Mouse (Mus musculus): ENCODE measurements at regions not wholly inside any gene's neighbourhood (a gene's known extent, or its start where the extent isn't known, plus 50 kb on each side); places are given as distances from the start of the nearest gene placed in this dataset.
"Not testable (repeated sequence)": the region's sequence is repeated elsewhere in the genome, so short reads cannot be mapped to it uniquely, and the experiment has no call there.

DNA sequence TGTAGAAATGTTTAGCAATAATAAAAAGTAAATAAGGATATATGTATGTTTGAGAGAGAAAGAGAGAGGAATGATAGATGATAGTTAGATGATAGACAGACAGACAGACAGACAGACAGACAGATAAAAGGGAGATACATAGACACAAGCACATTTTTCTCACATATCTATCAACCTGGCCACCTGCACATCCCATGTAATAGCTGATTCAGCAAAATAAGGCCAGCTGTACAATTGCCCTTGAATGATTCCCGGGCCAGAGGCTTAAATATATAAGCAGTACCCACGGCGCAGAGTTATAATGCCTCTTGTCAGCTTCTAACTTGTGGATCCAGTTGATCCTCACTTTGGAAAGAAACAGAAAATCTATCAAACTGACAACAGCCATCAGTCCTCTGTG lies 178.5 kb downstream of the Tmem114 start:
- DNase-seq = no peak

DNA sequence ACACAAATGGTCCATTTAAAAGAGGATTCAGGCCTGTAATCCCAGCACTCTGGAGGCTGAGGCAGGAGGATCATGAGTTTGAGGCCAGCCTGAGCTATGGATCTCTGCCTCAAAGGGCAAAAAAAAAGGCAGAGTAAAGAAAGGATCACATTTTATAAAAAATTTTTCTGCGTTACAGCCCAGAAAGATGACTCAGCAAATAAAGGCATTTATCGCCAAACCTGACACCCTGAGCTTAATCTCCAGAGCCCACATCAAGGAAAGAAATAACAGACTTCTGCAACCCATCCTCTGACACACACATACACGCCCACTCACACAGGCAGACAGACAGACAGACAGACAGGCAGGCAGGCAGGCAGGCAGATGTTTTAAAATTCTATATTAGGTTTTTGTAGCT lies 179.3 kb downstream of the Tmem114 start:
- no peak for DNase-seq

DNA sequence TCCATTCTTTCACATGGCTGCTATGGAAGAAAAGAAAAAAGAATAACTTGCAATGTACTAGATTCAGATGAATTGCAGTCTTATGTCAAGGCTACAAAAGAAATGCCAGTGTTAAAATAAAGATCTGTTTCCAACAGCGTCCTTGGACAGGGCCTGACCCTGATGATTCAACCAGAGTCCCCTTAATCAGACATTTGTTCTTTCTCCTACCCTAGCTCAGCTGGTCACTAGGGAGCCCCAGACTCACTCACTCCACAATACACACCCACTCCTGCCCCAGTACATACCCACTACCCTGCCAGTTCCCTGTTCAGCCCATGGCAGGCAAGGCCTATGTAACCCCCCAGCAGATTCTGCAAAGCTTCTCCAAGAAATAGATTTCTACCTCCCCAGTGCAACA lies 190.6 kb downstream of the Tmem114 start:
- DNase-seq = peak; percentile 51 to 52

DNA sequence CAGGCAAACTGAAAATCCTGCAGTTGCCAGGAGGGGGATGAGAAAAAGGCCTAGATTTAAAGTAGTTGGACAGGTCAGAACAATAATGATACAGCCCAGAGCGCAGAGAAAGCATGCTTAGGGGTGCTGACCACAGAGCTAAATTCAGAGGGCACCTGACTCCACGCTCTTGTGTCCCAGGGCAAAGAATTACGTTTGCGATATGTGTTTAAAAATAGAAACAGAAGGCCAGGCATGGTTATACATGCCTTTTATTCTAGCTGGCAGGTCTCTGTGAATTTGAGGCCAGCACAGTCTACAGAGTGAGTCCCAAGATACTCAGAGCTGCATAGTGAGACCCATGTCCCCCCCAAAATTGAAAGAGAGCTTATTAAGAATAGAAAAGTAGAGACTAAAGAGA lies 192.9 kb downstream of the Tmem114 start:
- DNase-seq = no peak

DNA sequence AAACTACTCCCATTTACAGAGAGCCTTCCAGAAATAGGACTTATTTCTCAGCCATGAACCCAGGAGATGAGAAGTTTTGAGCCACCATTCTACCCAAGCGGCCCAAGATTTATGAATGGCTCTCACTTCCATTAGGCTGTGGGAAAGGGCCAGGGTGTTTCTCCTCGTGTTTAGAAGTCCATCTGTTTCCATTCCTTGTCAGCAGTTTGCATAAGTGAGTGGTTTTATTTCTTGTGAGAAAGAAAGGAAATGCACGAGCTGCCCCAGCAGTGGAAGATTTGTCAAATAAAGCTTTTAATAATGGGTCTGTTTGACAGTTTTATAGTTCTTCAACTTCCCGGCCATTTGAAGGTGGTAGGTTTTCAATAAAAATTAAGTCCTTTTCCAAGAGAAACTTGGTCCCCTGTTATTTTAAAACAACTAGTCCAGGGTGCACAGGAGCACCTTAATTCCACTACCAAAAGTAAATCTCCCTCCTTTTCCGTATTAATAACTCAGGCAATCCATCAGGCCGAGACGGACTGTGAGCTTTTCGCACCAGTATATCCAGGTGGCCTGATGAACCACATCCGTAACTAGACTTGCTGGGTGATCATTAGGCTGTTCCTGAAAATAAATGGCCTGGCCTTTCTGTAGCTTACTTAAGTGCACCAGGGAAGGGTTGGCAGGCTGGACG lies 201.2 kb downstream of the Tmem114 start:
- no peak for DNase-seq

DNA sequence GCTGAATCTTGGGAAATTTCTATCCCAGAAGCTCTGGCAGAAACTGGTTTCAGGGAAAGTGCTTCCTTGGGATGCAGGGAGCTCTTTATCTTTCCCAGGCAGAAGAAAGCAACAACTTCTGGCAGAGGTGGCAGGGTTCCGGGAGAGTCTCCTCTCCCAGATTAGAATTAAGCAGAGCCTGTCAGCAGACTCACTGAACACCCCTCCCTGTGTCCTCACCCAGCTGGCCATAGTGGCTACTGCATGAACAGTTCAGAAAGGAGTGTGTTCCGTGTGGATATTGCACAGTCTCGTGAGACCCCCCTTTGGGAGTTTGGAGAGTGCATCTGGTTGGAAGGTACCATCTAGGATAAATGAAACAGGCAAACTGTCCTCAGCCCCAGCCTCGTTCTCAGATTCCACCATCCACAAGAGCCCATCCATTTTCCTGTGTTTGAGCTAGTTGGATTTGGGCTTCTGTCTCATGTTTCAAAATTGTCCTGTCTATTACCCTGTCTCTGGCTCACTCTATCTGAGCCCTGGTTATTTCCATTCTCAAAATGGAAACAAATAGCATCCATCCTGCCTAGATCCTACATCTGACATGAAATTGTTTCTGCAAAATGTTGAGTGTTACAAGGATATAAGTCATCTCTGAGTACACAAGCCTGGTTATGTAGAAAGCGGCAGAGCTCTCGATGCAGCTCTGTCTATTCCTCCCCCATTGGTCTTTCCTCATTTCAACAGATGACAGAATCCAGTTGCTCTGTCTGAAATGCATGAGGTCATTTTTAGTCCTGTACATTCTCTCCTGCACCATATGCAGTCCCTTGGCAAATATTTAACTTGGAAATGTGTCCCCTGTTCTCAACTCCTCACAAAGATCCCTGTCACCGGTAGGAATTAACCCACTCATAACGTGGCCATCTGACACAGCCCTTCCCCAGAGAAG lies 216.4 kb downstream of the Tmem114 start:
- DNase-seq = no peak

DNA sequence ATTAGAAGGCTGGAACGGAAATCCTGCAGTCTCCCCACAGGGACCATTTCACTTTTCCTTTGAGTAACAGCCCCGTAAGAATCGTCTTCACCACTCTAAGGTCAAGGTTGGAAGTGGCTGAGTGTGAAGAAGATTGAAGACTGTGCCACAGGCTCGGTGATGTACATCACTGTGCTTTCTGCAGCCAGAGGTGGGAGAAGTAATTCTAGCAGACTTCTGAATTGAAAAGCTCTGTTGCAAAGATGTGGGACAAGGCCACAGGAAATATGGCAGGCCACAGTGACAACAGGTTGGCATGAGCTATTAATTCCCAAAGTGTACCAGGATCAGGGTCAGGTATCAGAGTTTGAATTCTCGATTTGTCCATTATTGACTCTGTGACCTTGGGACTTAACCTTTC lies 219.9 kb downstream of the Tmem114 start:
- peak; percentile 34 to 35 for DNase-seq

DNA sequence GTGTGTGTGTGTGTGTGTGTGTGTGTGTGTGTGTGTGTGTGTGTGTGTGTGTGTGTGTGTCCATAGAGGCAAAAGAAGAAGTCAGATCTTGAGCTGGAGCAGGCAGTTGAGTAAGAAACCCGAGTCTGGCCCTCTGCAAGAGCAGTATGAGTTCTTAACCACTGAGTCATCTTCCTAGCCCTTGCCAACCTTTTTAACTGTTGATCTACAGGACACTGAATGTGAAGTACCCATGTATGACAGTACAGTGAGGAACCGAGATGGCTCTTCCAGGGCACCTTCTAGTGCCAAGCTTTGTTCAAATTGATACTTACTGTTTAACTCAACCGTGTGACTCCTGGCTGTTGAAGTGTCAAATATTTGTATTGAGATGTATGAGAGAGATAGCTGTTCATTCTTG lies 223.6 kb downstream of the Tmem114 start:
- no peak for DNase-seq

DNA sequence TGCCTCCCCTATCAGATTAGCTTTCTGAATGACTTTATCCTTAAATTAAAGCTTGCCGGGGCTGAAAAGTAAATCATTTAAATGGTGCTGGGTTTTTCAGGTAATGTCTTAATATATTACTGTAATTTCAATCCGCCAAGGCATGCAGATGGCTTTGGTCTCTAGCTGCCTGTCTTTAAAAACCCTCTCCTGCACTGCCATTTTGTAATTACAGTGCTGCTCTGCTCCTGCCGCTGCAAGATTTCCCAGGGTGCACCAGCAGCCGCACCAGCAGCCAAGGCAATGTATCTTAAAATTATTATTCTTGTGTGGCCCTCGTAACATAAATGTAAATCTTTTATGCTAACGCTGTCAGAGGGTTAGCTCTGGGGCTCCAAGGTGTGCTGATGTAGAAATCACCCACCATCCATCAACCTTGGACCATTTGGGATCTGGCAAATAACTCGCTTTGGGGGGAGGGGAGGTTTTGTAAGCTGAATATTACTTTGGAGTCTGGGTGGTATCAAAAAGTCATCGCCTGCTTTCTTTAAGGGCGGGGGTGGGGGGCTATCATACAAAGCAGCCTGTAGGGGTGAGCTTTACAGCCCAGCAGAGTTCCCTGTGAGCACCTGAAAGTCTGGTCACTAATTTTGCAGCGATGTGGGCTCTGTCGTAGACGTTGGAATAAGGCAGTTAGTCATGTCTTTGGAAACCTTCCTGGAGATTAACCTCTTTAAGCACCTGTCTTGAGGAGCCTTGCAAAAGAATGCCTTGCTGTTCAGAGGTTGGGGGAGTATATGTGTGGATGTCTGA lies 226.0 kb downstream of the Tmem114 start:
- DNase-seq = no peak

DNA sequence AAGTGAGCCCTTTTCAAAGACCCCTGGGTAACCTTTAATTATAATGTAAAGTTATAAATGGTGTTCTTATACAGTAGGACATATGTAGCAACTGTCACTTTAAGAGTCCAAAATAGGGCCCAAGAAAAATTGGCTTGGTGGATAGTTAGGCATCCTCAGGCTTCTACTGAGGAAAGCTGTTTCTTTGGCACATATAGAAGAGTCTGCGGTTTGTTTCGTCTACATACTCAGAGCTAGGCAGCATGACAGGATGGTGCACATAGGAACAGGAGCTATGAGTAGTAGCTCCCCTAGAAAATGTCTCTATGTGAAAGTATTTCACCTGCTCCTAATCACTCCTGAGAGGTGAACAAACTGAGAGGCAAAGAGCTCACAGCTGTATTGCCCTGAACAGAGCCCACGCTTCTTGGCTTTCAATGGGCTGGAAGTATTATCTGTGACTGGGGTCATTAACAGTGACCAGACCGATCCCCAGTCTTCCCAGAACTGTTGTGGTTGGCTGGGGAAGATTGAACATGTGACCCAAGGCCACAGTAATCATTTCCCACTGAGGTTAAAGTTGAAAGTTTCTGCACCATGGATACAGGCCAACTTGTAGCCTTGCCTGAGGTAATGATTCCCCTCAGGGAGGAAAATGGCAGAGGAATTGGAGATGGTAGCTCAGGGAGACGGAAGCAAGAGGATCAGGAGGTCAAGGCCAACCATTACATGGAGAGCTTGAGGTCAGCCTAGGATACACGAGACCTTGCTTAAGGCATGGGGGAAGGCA lies 235.3 kb downstream of the Tmem114 start:
- no peak for DNase-seq

DNA sequence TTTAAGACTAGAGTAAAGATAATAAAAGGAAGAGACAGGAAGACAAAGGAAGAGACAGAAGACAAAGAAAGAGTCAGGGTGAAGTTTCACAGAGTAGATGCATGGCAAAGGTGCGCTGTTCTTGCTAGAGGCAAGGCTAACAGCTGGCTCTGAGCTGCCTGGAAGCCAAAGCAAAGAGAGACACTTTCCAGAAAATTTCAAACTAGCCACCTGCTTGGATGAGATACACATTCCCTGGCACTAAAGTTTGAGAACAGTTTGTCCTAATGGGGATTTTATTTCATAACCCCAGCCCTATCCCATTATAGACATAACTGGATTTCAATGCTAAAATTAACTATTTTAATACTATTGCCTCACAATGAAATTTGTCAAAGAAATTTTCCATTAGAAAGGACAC lies 235.9 kb downstream of the Tmem114 start:
- no peak for DNase-seq

DNA sequence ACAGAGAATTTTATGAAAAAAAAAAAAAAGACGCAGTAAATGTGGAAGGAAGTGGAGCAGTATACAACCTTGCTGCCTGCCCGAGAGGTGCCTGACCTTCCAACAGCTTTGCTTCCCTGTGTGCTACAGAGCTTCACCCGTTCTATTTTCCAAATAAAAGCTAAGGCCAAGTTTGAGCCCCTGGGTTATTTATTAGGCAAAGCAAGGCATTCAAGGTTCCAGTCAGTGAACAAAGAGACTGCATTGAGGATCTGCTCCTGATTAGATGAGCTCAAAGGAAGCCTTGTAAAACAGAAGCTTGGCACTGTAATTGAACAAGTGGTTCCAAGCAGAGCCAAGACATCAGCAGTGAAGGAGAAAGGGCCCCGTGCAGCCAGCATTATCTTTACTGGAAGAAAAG lies 236.4 kb downstream of the Tmem114 start:
- DNase-seq = peak; percentile 33 to 38

DNA sequence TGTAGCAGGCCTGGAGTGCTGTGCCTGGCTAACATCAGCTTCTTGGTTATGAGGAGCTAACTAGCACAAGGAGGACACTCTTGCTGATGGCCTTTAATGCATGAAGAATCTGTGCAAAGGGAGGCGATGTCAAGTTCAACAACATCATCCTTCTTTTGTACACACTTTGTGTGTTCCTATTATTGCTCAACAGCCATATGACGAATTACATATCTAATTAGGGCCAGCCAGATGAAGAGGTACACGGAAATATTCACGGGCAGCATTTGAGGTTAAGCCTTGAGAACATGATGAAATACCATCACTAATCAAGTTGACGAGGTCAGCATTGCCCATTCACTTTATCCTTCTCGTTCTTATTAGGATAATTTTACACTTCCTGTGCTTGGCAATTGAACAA lies 240.2 kb downstream of the Tmem114 start:
- no peak for DNase-seq

DNA sequence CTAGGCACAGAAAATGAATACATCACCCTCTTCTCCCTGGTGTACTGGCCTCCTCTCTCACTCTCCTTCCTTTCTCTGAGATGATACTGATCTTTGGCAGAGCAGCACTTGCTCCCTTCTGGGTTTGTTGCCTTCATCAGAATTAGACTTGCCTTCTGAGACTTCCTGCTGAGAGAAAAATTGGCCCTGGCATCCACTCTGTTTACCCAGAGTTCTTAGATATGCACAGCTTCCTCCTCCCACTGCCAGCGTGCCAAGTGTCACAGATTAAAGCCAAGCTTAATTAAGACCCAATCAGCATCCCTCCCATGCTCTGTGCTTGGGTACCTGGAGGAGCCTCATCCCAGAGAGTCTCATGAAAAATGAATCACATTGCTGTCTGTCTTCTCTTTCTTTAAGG lies 246.0 kb downstream of the Tmem114 start:
- no peak for DNase-seq

DNA sequence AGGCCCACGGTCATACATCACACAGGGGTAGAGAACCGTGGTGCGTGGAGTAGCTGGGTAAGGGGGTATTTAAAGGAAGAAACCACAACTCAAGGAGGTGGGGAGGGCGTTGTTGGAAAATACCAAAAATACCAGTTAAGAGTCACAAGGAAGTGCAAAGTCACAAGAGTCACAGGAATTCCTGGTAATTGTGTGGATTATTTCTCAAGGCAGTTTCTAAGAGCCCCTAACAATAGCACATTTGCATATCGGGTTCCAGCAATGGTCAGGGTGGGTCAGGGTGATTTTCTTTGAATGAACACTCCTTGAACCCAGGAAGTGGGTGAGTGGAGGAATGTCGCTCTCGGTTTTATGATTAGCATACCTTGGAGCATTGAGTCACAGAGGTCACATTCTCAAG lies 247.7 kb downstream of the Tmem114 start:
- DNase-seq = not testable (repeated sequence)

DNA sequence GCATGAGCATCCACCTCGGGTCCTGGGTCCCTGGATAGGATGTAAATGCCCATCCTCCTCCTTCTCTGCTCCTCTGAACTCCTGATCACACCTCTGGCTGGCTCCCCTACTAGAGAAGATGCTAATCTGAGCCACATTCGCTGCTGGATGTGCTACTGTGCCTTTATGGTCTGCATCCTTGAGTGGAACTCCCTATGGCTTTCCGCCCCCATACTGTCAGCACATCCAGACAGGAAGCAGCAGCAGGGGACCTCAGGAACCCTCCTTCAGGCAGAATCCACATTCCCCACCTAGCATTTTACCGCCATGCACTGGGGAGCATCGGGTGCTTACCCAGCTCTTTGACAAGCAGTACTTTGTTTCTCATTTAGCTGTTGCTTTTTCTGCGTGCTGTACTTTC lies 248.8 kb downstream of the Tmem114 start:
- no peak for DNase-seq

All from adrenal gland, postnatal 36 days (tissue).